In genomic region chr7:127345512-127346325, GRCm38 (mm10) we compare ENCODE assay signal across 8 mouse cellular contexts. TPM values are rescaled to one million over a fixed set of nuclear protein-coding genes. Genes with fewer than 3 reads are reported as not detected.
DNase-seq lines count a peak whose midpoint lies in the region; ATAC-seq and TF ChIP-seq lines count a peak whose summit lies in the region.

Gene Zfp768 (minus strand): TSS chr7:127345589.

- peak within 1 kb of the TSS; percentile 95 for H3K9ac ChIP-seq in forebrain, embryonic 11.5 days (ENCODE audit: low read length)
- H3K9ac ChIP-seq in heart, embryonic 16.5 days (ENCODE audit: low read length), result peak within 1 kb of the TSS; percentile 99
- peak within 1 kb of the TSS; percentile 72 for H3K9ac ChIP-seq in liver, embryonic 15.5 days
- H3K9ac ChIP-seq in neural tube, embryonic 12.5 days, result peak within 1 kb of the TSS; percentile 93

- peaks cover 5% of the 10 kb centered on the region; the same call in 1 of the 2 replicates for H3K4me1 ChIP-seq in forebrain, embryonic 11.5 days (replicated peaks; ENCODE audit: control insufficient read depth, insufficient read depth, low read length)
- peaks cover 20% of the 10 kb centered on the region for H3K4me1 ChIP-seq in heart, embryonic 16.5 days (ENCODE audit: control insufficient read depth, insufficient read depth, low read length)
- peaks cover 51% of the 10 kb centered on the region for H3K4me1 ChIP-seq in liver, embryonic 15.5 days (replicated peaks)
- H3K4me1 ChIP-seq in neural tube, embryonic 12.5 days, result peaks cover 16% of the 10 kb centered on the region
- peaks cover 21% of the 10 kb centered on the region for H3K4me1 ChIP-seq in testis, adult 2 months (ENCODE audit: control insufficient read depth, insufficient read depth, low read length)

- peak; percentile 53 to 73 for DNase-seq in CD8-positive naive resting alpha-beta T cell, adult 2 months (ENCODE audit: low read depth in 2 of 2, low spot score in 2 of 2)
- DNase-seq in c-Kit-positive CD71-negative TER-119-negative erythroid progenitor cells, embryonic 14.5 days (ENCODE audit: low read depth), result peak; percentile 80
- DNase-seq in forebrain, embryonic 11.5 days (ENCODE audit: low spot score), result peak; percentile 98
- peak; percentile 96 to 97 for DNase-seq in kidney, postnatal 36 days

- H3K9me3 ChIP-seq in forebrain, embryonic 11.5 days (ENCODE audit: control insufficient read depth, low read length), result no peaks in the 10 kb centered on the region
- no peaks in the 10 kb centered on the region for H3K9me3 ChIP-seq in heart, embryonic 16.5 days (replicated peaks; ENCODE audit: control insufficient read depth, low read length)
- no peaks in the 10 kb centered on the region for H3K9me3 ChIP-seq in liver, embryonic 15.5 days (replicated peaks)
- no peaks in the 10 kb centered on the region for H3K9me3 ChIP-seq in neural tube, embryonic 12.5 days

- no peak for TF ChIP-seq CTCF in testis, adult 2 months (IDR thresholded peaks at IDR 0.05; ENCODE audit: control insufficient read depth, insufficient read depth, insufficient replicate concordance, low read depth, low read length)

- no peaks in the 10 kb centered on the region for H3K27me3 ChIP-seq in forebrain, embryonic 11.5 days (ENCODE audit: control insufficient read depth, insufficient read depth, low read length)
- H3K27me3 ChIP-seq in heart, embryonic 16.5 days (ENCODE audit: control insufficient read depth, insufficient read depth, low read length), result no peaks in the 10 kb centered on the region
- peaks cover 6% of the 10 kb centered on the region; the same call in 1 of the 2 replicates for H3K27me3 ChIP-seq in liver, embryonic 15.5 days
- no peaks in the 10 kb centered on the region for H3K27me3 ChIP-seq in neural tube, embryonic 12.5 days (replicated peaks)
- no peaks in the 10 kb centered on the region for H3K27me3 ChIP-seq in testis, adult 2 months (ENCODE audit: control insufficient read depth, insufficient read depth, low read length)

- H3K36me3 ChIP-seq in forebrain, embryonic 11.5 days (ENCODE audit: control insufficient read depth, insufficient read depth, low read length), result 0 out of 2 replicates have a peak, but pooled peaks cover 2% of the 10 kb centered on the region
- H3K36me3 ChIP-seq in heart, embryonic 16.5 days (ENCODE audit: control insufficient read depth, insufficient read depth), result peaks cover 15% of the 10 kb centered on the region
- H3K36me3 ChIP-seq in liver, embryonic 15.5 days (replicated peaks), result peaks cover 15% of the 10 kb centered on the region; the same call in 1 of the 2 replicates
- peaks cover 24% of the 10 kb centered on the region for H3K36me3 ChIP-seq in neural tube, embryonic 12.5 days
- no peaks in the 10 kb centered on the region; the same call in 1 of the 2 replicates for H3K36me3 ChIP-seq in testis, adult 2 months (ENCODE audit: control insufficient read depth, insufficient read depth, low read length)

- H3K27ac ChIP-seq in forebrain, embryonic 11.5 days (ENCODE audit: low read depth, low read length), result peak within 1 kb of the TSS; percentile 81
- H3K27ac ChIP-seq in heart, embryonic 16.5 days (ENCODE audit: low read length), result peak within 1 kb of the TSS; percentile 97
- peak within 1 kb of the TSS; percentile 81 for H3K27ac ChIP-seq in liver, embryonic 15.5 days (replicated peaks)
- peak within 1 kb of the TSS; percentile 80 for H3K27ac ChIP-seq in neural tube, embryonic 12.5 days
- peak within 1 kb of the TSS; percentile 94 for H3K27ac ChIP-seq in testis, adult 2 months (ENCODE audit: control insufficient read depth, insufficient read depth, low read depth, low read length)

- peak within 1 kb of the TSS; percentile 81 for H3K4me2 ChIP-seq in forebrain, embryonic 11.5 days (ENCODE audit: low read depth, low read length, severe bottlenecking)
- H3K4me2 ChIP-seq in heart, embryonic 16.5 days (ENCODE audit: low read depth, low read length), result peak within 1 kb of the TSS; percentile 89
- H3K4me2 ChIP-seq in liver, embryonic 15.5 days, result peak within 1 kb of the TSS; percentile 99
- peak within 1 kb of the TSS; percentile 81 for H3K4me2 ChIP-seq in neural tube, embryonic 12.5 days (replicated peaks)

- ATAC-seq in forebrain, embryonic 11.5 days (replicated peaks; ENCODE audit: low FRiP score), result peak; percentile 93
- ATAC-seq in heart, embryonic 16.5 days (replicated peaks; ENCODE audit: extremely low read depth, insufficient read depth, low FRiP score), result peak; percentile 93
- peak; percentile 82 for ATAC-seq in liver, embryonic 15.5 days (ENCODE audit: insufficient read depth)
- ATAC-seq in neural tube, embryonic 12.5 days (ENCODE audit: low FRiP score, low read depth), result peak; percentile 95

- peak within 1 kb of the TSS; percentile 89 for H3K4me3 ChIP-seq in forebrain, embryonic 11.5 days (ENCODE audit: low read depth, low read length)
- H3K4me3 ChIP-seq in heart, embryonic 16.5 days (ENCODE audit: low read length), result peak within 1 kb of the TSS; percentile 91
- peak within 1 kb of the TSS; percentile 82 for H3K4me3 ChIP-seq in liver, embryonic 15.5 days (replicated peaks)
- peak within 1 kb of the TSS; percentile 94 for H3K4me3 ChIP-seq in neural tube, embryonic 12.5 days
- peak within 1 kb of the TSS; percentile 87 for H3K4me3 ChIP-seq in testis, adult 2 months (ENCODE audit: control insufficient read depth, low read depth, low read length)

- under 1% methylated on average over 68 of the region's 76 CpGs for WGBS in forebrain, embryonic 11.5 days
- WGBS in heart, embryonic 16.5 days, result under 1% methylated on average over 51 of the region's 76 CpGs
- WGBS in liver, embryonic 15.5 days (ENCODE audit: insufficient replicate concordance), result under 1% methylated on average over 75 of the region's 76 CpGs
- under 1% methylated on average over 76 of the region's 76 CpGs for WGBS in neural tube, embryonic 12.5 days

- TF ChIP-seq POLR2A in testis, adult 2 months (IDR thresholded peaks at IDR 0.05; ENCODE audit: control insufficient read depth, low read depth, low read length), result peak; percentile 69

RNA-seq across cellular contexts. Expression of gene Zfp768, which starts in this region (rescaled TPM):
- polyA plus RNA-seq in forebrain, embryonic 11.5 days (2014; fragmentation: Nextera tagmentation; extraction: Ambion mirVana), result 5.3 and 5.5 TPM in 2 replicates
- 17.1 and 20.0 TPM in 2 replicates for polyA plus RNA-seq in heart, embryonic 16.5 days (2015; fragmentation: Nextera tagmentation; extraction: Ambion mirVana)
- 3.1 and 4.4 TPM in 2 replicates for polyA plus RNA-seq in liver, embryonic 15.5 days (2015; fragmentation: Nextera tagmentation; extraction: Ambion mirVana)
- 20.8 and 21.3 TPM in 2 replicates for polyA plus RNA-seq in neural tube, embryonic 12.5 days (2016; fragmentation: Nextera tagmentation; extraction: Ambion mirVana)
- polyA plus RNA-seq in testis, adult 2 months (2012; rRNA removed), result 42.7 and 45.0 TPM in 2 replicates

Comparison
In these comparisons a context has a peak if more than half of its experiments do, and no peak if none do; other contexts are left out.
1. Peak in every context shown above with its lines: DNase-seq, ATAC-seq, H3K4me3 ChIP-seq and H3K27ac ChIP-seq.